Mouse (Mus musculus) embryonic fibroblast, embryonic 13.5 days (primary cell): ENCODE measurements around the gene Cxcl12. TPM values are rescaled to one million over a fixed set of nuclear protein-coding genes. Genes with fewer than 3 reads are reported as not detected.

Source experiments
- H3K27ac ChIP-seq: 2 replicates; pipeline ENCODE4 v1.5.1; 2012; ENCODE audit warnings: low read length, control low read depth, inconsistent platforms; ENCODE audit not compliant: insufficient read depth
- H3K4me1 ChIP-seq: 2 replicates; pipeline ENCODE4 v1.6.1; 2011; ENCODE audit warnings: low read length; ENCODE audit not compliant: control insufficient read depth, insufficient read depth
- H3K4me3 ChIP-seq: 2 replicates; pipeline ENCODE4 v1.5.1; 2011; ENCODE audit warnings: mild to moderate bottlenecking, control low read depth, low read length; ENCODE audit not compliant: insufficient read depth
- CTCF ChIP-seq: IDR thresholded peaks from 2 replicates; pipeline ENCODE4 v1.5.1; 2011; ENCODE audit warnings: mild to moderate bottlenecking, control low read depth, low read length, moderate library complexity, borderline replicate concordance; ENCODE audit not compliant: insufficient read depth
- POLR2A ChIP-seq: IDR thresholded peaks from 2 replicates; pipeline ENCODE4 v1.6.1; 2011; ENCODE audit warnings: low read depth, mild to moderate bottlenecking, control low read depth, low read length, moderate library complexity
- polyA plus RNA-seq: library from polyadenylated mRNA; stranded (reverse); fragments of >200 nt; gene quantifications from 2 replicates; pipeline ENCODE4 v1.2.4, GENCODE M21; 2011; ENCODE audit warnings: low read depth; ENCODE audit not compliant: missing spikeins, insufficient read length

The Cxcl12 gene
- polyA plus RNA-seq, 1 experiment = 575 TPM

DNA sequence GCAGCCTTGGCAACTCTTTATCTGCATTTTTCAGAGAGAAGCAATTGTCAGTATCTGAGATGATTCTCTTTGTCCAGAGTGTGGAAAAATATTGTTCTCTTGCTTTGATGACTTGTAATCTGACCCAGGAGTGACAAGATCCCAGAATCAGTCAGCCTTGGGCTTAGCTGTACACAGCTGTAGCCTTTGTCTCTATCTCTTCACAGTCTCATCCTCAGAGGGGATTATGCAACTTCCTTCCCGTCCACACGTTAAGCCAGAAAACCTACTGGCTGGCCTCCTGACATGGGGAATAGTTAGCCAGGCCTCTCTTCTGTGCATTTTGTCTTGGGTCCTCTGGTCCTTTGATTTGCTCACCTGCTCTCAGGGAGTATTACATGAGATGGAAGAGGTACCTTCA lies 31.4 kb downstream of the Cxcl12 start:
- H3K4me3 ChIP-seq = no peak overlapping the region
- no peak overlapping the region for H3K27ac ChIP-seq
- H3K4me1 ChIP-seq = peaks cover 4% of the 10 kb centered on the region
- TF ChIP-seq CTCF (no peak), POLR2A (no peak)

- H3K27ac ChIP-seq = no peak overlapping the region
- no peak overlapping the region for H3K4me3 ChIP-seq
- TF ChIP-seq CTCF = no peak
- TF ChIP-seq POLR2A = no peak
Measured at GRCm38 (mm10) chr6:117200916-117201315, 32.6 kb downstream of the Cxcl12 start.

GRCm38 (mm10) chr6:117201396-117201795 lies 33.1 kb downstream of the Cxcl12 start:
- no peak overlapping the region for H3K4me3 ChIP-seq
- peaks cover 4% of the 10 kb centered on the region for H3K4me1 ChIP-seq
- no peak for TF ChIP-seq POLR2A
- TF ChIP-seq CTCF = no peak
- H3K27ac ChIP-seq = no peak overlapping the region

More at GRCm38 (mm10) chr6:117200916-117201315, 32.6 kb downstream of the Cxcl12 start:
- H3K4me1 ChIP-seq = peaks cover 4% of the 10 kb centered on the region

- no peak overlapping the region for H3K4me3 ChIP-seq
- peaks cover 4% of the 10 kb centered on the region for H3K4me1 ChIP-seq
- TF ChIP-seq CTCF = no peak
- TF ChIP-seq POLR2A = no peak
- no peak overlapping the region for H3K27ac ChIP-seq
Measured at GRCm38 (mm10) chr6:117201859-117202258, 33.5 kb downstream of the Cxcl12 start.

GRCm38 (mm10) chr6:117202856-117203400 lies 34.6 kb downstream of the Cxcl12 start:
- TF ChIP-seq POLR2A = no peak
- no peak for TF ChIP-seq CTCF
- Histone ChIP-seq H3K27ac (no peak overlapping the region), H3K4me1 (peaks cover 4% of the 10 kb centered on the region), H3K4me3 (no peak overlapping the region)

- H3K27ac ChIP-seq = no peak overlapping the region
Measured at GRCm38 (mm10) chr6:117204112-117204511, 35.8 kb downstream of the Cxcl12 start.

DNA sequence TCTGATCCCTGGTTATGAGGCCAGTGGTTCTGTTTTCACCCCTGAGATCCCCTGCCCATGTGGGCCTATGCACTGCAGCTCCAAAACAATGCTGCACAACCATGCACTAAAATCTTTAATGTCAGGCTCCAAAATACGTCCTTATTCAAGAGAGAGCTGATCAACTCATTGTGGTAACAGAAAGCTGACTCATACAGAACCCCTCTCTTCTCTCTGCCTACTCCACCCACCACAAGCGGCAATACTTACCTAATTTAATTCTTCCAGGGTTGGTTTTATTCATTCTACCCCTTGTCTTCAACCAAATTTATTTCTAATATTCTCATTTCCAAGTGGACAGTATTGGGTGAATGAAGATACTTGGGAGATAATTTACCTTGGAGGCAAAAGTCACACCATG lies 38.5 kb downstream of the Cxcl12 start:
- no peak for TF ChIP-seq CTCF
- TF ChIP-seq POLR2A = no peak
- Histone ChIP-seq H3K4me1 (peaks cover 4% of the 10 kb centered on the region; the same call in 1 of the 2 replicates), H3K27ac (no peak overlapping the region), H3K4me3 (no peak overlapping the region)

More at GRCm38 (mm10) chr6:117204112-117204511, 35.8 kb downstream of the Cxcl12 start:
- TF ChIP-seq CTCF = no peak
- TF ChIP-seq POLR2A = no peak
- Histone ChIP-seq H3K4me1 (peaks cover 4% of the 10 kb centered on the region), H3K4me3 (no peak overlapping the region)

GRCm38 (mm10) chr6:117207289-117207688 lies 39.0 kb downstream of the Cxcl12 start:
- Histone ChIP-seq H3K4me1 (peaks cover 4% of the 10 kb centered on the region; the same call in 1 of the 2 replicates), H3K27ac (no peak overlapping the region), H3K4me3 (no peak overlapping the region)
- no peak for TF ChIP-seq POLR2A
- no peak for TF ChIP-seq CTCF

DNA sequence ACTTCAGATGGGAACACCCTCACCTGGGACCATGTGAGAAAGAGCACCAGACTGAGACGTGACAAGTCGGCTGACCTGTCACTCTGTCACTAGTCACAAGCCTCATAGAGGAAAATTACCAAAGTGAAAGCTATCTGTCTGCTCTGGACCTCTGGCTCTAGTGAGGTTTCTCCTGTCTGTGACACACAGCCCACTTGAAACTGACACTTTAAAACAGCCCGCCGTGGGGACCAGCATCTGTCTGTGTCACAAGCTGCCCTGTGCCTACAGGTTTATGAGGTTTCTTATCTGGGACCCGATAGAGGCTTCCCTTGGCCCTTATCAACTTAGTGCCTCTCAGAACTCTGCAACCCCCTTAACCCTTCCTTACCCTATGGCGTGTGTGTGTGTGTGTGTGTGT lies 41.8 kb downstream of the Cxcl12 start:
- TF ChIP-seq CTCF (no peak), POLR2A (no peak)
- Histone ChIP-seq H3K27ac (no peak overlapping the region), H3K4me3 (no peak overlapping the region), H3K4me1 (no peaks in the 10 kb centered on the region)

GRCm38 (mm10) chr6:117210536-117210935 lies 42.2 kb downstream of the Cxcl12 start:
- Histone ChIP-seq H3K27ac (no peak overlapping the region), H3K4me1 (no peaks in the 10 kb centered on the region), H3K4me3 (no peak overlapping the region)
- TF ChIP-seq POLR2A (no peak), CTCF (no peak)
